Mouse (Mus musculus) bone marrow, adult 2 months (tissue): Measurements from ENCODE around the gene Efhb.

ENCODE experiments used
- CTCF ChIP-seq: fragments of 200-500 bp; IDR thresholded peaks from 2 replicates; pipeline ENCODE4 v1.5.1; 2011; ENCODE audit warnings: low read length, control low read depth; ENCODE audit not compliant: control insufficient read depth, insufficient read depth
- POLR2A ChIP-seq: fragments of 200-500 bp; IDR thresholded peaks from 2 replicates; pipeline ENCODE4 v1.6.1; 2011; ENCODE audit warnings: low read depth, mild to moderate bottlenecking, control low read depth, low read length, borderline replicate concordance; ENCODE audit not compliant: control insufficient read depth

DNA sequence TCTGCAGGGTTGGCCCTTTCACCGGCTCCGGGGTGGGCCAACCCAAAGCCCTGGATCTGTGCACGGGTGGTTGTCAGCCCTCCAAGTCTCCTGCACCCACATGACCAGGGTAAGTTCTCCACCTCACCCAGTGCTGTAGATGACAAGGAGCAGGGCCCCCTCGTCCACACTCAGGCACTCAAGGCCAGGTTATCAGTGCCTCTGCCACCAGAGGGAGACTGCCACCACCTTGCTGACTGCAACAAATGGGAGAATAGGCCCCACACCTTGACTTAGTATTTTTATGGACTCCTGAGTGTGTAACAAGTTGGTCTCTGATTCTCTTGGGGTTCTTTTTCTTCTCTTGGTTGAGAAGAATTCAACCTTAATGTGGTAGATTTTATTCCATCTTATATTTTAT, 2.4 kb upstream of the Efhb start:
- TF ChIP-seq CTCF (peak; percentile 53; the same call in 1 of the 2 replicates), POLR2A (no peak)
